Mouse (Mus musculus) cerebellum, postnatal 10 days (tissue): Measurements from ENCODE around the gene Gm20605.
A peak's percentile ranks its signal among the peaks of the same experiment; 100 is the strongest.
"Not testable (repeated sequence)": the region's sequence is repeated elsewhere in the genome, so short reads cannot be mapped to it uniquely, and the experiment has no call there.

Experiments used
- DNase-seq, 2 experiments: peaks; one replicate each; pipeline ENCODE4 v3.0.0; 2021; ENCODE audit warnings: mixed read lengths in 2 of 2

Gene Gm20605

GRCm38 (mm10) chr5:137613550-137613949, 15.4 kb upstream of the Gm20605 start, which contains the start of gene Pcolce:
Gene Pcolce, minus strand, starts transcription at chr5:137613784.
- DNase-seq, result no peak

GRCm38 (mm10) chr5:137614921-137615320, 14.1 kb upstream of the Gm20605 start:
- not testable (repeated sequence) for DNase-seq

- DNase-seq, result no peak
Measured at GRCm38 (mm10) chr5:137615347-137615746, 13.6 kb upstream of the Gm20605 start.

- DNase-seq, result no peak
Measured at GRCm38 (mm10) chr5:137623937-137624530, 4.9 kb upstream of the Gm20605 start.

- DNase-seq, result no peak
Measured at GRCm38 (mm10) chr5:137627991-137628390, 984 bp upstream of the Gm20605 start.

- peak; percentile 72 to 80 for DNase-seq
Measured at GRCm38 (mm10) chr5:137629306-137629721, 339 bp downstream of the Gm20605 start.

GRCm38 (mm10) chr5:137629906-137630545, 1.1 kb downstream of the Gm20605 start:
- DNase-seq, result no peak

GRCm38 (mm10) chr5:137630602-137631001, 1.6 kb downstream of the Gm20605 start:
- no peak for DNase-seq

- no peak for DNase-seq
Measured at GRCm38 (mm10) chr5:137631171-137631570, 2.2 kb downstream of the Gm20605 start.

- no peak for DNase-seq
Measured at GRCm38 (mm10) chr5:137631591-137631990, 2.6 kb downstream of the Gm20605 start.

- no peak for DNase-seq
Measured at GRCm38 (mm10) chr5:137633397-137634084, 4.6 kb downstream of the Gm20605 start.

GRCm38 (mm10) chr5:137639472-137639871, 10.5 kb downstream of the Gm20605 start:
- no peak for DNase-seq

- peak in 1 of 2 experiments; percentile 52 for DNase-seq
Measured at GRCm38 (mm10) chr5:137641054-137641453, 12.1 kb downstream of the Gm20605 start, which contains the start of gene Sap25. Gene Sap25, plus strand, starts transcription at chr5:137641334.

GRCm38 (mm10) chr5:137642886-137643285, 13.9 kb downstream of the Gm20605 start:
- no peak for DNase-seq

GRCm38 (mm10) chr5:137644484-137644883, 15.5 kb downstream of the Gm20605 start:
- no peak for DNase-seq

GRCm38 (mm10) chr5:137645091-137645651, 16.2 kb downstream of the Gm20605 start:
- DNase-seq, result no peak

- no peak for DNase-seq
Measured at GRCm38 (mm10) chr5:137645652-137646091, 16.7 kb downstream of the Gm20605 start, which contains the start of gene Irs3. Gene Irs3, minus strand, starts transcription at chr5:137645714.

- DNase-seq, result no peak
Measured at GRCm38 (mm10) chr5:137647827-137648601, 19.0 kb downstream of the Gm20605 start.

GRCm38 (mm10) chr5:137649251-137649650, 20.3 kb downstream of the Gm20605 start:
- DNase-seq, result no peak

- peak in 1 of 2 experiments; percentile 40 for DNase-seq
Measured at GRCm38 (mm10) chr5:137649669-137650571, 20.9 kb downstream of the Gm20605 start.

GRCm38 (mm10) chr5:137652474-137652873, 23.5 kb downstream of the Gm20605 start:
- peak; percentile 88 to 95 for DNase-seq
